21 mouse cellular contexts compared by ENCODE assay signal in genomic region chr1:167237798-167238197, GRCm38 (mm10). TPM values are rescaled to one million over a fixed set of nuclear protein-coding genes. Genes with fewer than 3 reads are reported as not detected.
DNase-seq lines count a peak whose midpoint lies in the region; ATAC-seq and TF ChIP-seq lines count a peak whose summit lies in the region.
"Had no signal": no experiment of that assay in that cellular context is flagged by ENCODE, and none has a peak within 500 bp of the region (broad histone marks: within the 10 kb centered on the region; RNA-seq: fewer than 3 reads in every experiment).

No protein-coding gene starts in this region.

- H3K79me2 ChIP-seq in heart, adult 2 months (replicated peaks; ENCODE audit: control insufficient read depth, insufficient read depth, low read length), result no peaks in the 10 kb centered on the region

- peaks cover 24 to 34% of the 10 kb centered on the region in 2 experiments for H3K4me1 ChIP-seq in heart, embryonic 14.5 days (ENCODE audit: control insufficient read depth in 2 of 2, insufficient read depth in 2 of 2, low read length in 2 of 2)
- no peaks in the 10 kb centered on the region; the same call in 1 of the 2 replicates for H3K4me1 ChIP-seq in heart, adult 2 months (ENCODE audit: control insufficient read depth, insufficient read depth, low read length)
- H3K4me1 ChIP-seq in lung, adult 2 months (ENCODE audit: control insufficient read depth, insufficient read depth, low read length), result peaks cover 5% of the 10 kb centered on the region
- no peaks in the 10 kb centered on the region for H3K4me1 ChIP-seq in lung, postnatal 0 days (ENCODE audit: insufficient read depth, low read depth, low read length)

- no peaks in the 10 kb centered on the region for H3K9me3 ChIP-seq in heart, embryonic 14.5 days (ENCODE audit: control insufficient read depth, low read length)
- H3K9me3 ChIP-seq in lung, postnatal 0 days (ENCODE audit: low read length), result no peaks in the 10 kb centered on the region
- H3K9me3 ChIP-seq: limb, embryonic 13.5 days; liver, embryonic 13.5 days; stomach, embryonic 15.5 days had no signal

- WGBS in heart, embryonic 14.5 days, result 37% methylated on average over 11 of the region's 11 CpGs
- WGBS in heart, adult 2 months, result 76% methylated on average over 11 of the region's 11 CpGs
- WGBS in lung, adult 2 months, result 71% methylated on average over 11 of the region's 11 CpGs
- 39% methylated on average over 11 of the region's 11 CpGs for WGBS in lung, postnatal 0 days

- H3K27ac ChIP-seq in heart, embryonic 14.5 days (replicated peaks in 1 of 2; ENCODE audit: control insufficient read depth in 1 of 2, insufficient read depth in 1 of 2, low read depth in 2 of 2, low read length in 2 of 2), result no peak overlapping the region
- H3K27ac ChIP-seq in heart, adult 2 months, result no peak overlapping the region
- no peak overlapping the region for H3K27ac ChIP-seq in lung, postnatal 0 days (ENCODE audit: low read length)
- H3K27ac ChIP-seq: limb, embryonic 13.5 days; liver, embryonic 13.5 days; stomach, embryonic 15.5 days had no signal

- peak overlapping the region; percentile 32 for H3K4me2 ChIP-seq in heart, embryonic 14.5 days (ENCODE audit: low read length)
- H3K4me2 ChIP-seq in lung, postnatal 0 days (replicated peaks; ENCODE audit: low read depth, low read length), result no peak overlapping the region
- H3K4me2 ChIP-seq: limb, embryonic 13.5 days; liver, embryonic 13.5 days; stomach, embryonic 15.5 days had no signal

- no peak for TF ChIP-seq EP300 in heart, adult 2 months (IDR thresholded peaks at IDR 0.05; ENCODE audit: insufficient read depth, low read depth, low read length)
- TF ChIP-seq EP300 in lung, postnatal 0 days (IDR thresholded peaks at IDR 0.05), result no peak

- ATAC-seq in heart, embryonic 14.5 days (ENCODE audit: insufficient number of reproducible peaks, insufficient read depth, low FRiP score, low read depth), result peak; percentile 41; the same call in 1 of the 2 replicates
- peak; percentile 90 for ATAC-seq in lung, postnatal 0 days
- ATAC-seq: forebrain, postnatal 0 days; Patski had no signal

- H3K9ac ChIP-seq in heart, embryonic 14.5 days (ENCODE audit: low read length), result no peak overlapping the region
- no peak overlapping the region for H3K9ac ChIP-seq in heart, adult 2 months (ENCODE audit: low read depth, low read length)
- no peak overlapping the region for H3K9ac ChIP-seq in lung, postnatal 0 days (replicated peaks; ENCODE audit: low read depth)
- H3K9ac ChIP-seq: forebrain, postnatal 0 days; limb, embryonic 13.5 days; liver, embryonic 13.5 days; stomach, embryonic 15.5 days had no signal

- H3K36me3 ChIP-seq in heart, embryonic 14.5 days (ENCODE audit: control insufficient read depth, insufficient read depth, low read length), result peaks cover 32% of the 10 kb centered on the region
- no peaks in the 10 kb centered on the region for H3K36me3 ChIP-seq in heart, adult 2 months (ENCODE audit: control insufficient read depth, insufficient read depth, low read length)
- 0 out of 2 replicates have a peak, but pooled peaks cover 6% of the 10 kb centered on the region for H3K36me3 ChIP-seq in lung, postnatal 0 days (ENCODE audit: insufficient read depth, low read length)
- H3K36me3 ChIP-seq: stomach, embryonic 15.5 days had no signal

- H3K4me3 ChIP-seq in heart, embryonic 14.5 days (ENCODE audit: control insufficient read depth in 1 of 2, insufficient read depth in 1 of 2, low read depth in 1 of 2, low read length in 2 of 2), result no peak overlapping the region
- H3K4me3 ChIP-seq in heart, adult 2 months, result no peak overlapping the region
- no peak overlapping the region for H3K4me3 ChIP-seq in lung, adult 2 months (replicated peaks; ENCODE audit: extremely low read depth, low read depth, low read length)
- H3K4me3 ChIP-seq in lung, postnatal 0 days (ENCODE audit: low read depth, low read length), result no peak overlapping the region
- H3K4me3 ChIP-seq: limb, embryonic 13.5 days; liver, embryonic 13.5 days; stomach, embryonic 15.5 days had no signal

- no peak for DNase-seq in heart, adult 2 months
- DNase-seq in lung, adult 18-20 months, result peak; percentile 53 to 73
- no peak for DNase-seq in lung, adult 2 months
- DNase-seq in brain, embryonic 14.5 days (ENCODE audit: low read depth), result peak; percentile 23
- peak; percentile 87 for DNase-seq in lung, postnatal 0 days (ENCODE audit: low spot score)
- no peak for DNase-seq in embryo, embryonic 10 days (ENCODE audit: low spot score)
- no peak for DNase-seq in testis, postnatal 10 days (ENCODE audit: low spot score)
- DNase-seq: adrenal gland, postnatal 10 days; cerebellum, adult 11-12 months; cerebellum, postnatal 14 days; embryo, embryonic 11 days; forebrain, postnatal 0 days; kidney, adult 11 months; layer of hippocampus, postnatal 36 days; liver, embryonic 13.5 days; retina, postnatal 1 day; thymus, adult 2 months had no signal

- no peaks in the 10 kb centered on the region for H3K27me3 ChIP-seq in heart, embryonic 14.5 days (ENCODE audit: control insufficient read depth, insufficient read depth, low read length)
- no peaks in the 10 kb centered on the region for H3K27me3 ChIP-seq in heart, adult 2 months (ENCODE audit: control insufficient read depth, insufficient read depth, low read length)
- no peaks in the 10 kb centered on the region for H3K27me3 ChIP-seq in lung, postnatal 0 days (replicated peaks; ENCODE audit: insufficient read depth, low read length)
- H3K27me3 ChIP-seq: limb, embryonic 13.5 days; liver, embryonic 13.5 days; Patski; stomach, embryonic 15.5 days had no signal

- TF ChIP-seq CTCF in heart, adult 2 months (IDR thresholded peaks at IDR 0.05), result no peak
- no peak for TF ChIP-seq CTCF in lung, adult 2 months (IDR thresholded peaks at IDR 0.05; ENCODE audit: insufficient read depth, low read length)
- TF ChIP-seq CTCF in brain, embryonic 14.5 days (IDR thresholded peaks at IDR 0.05; ENCODE audit: borderline replicate concordance, extremely low read depth, insufficient read depth, insufficient read length), result no peak
- no peak for TF ChIP-seq CTCF in lung, postnatal 0 days (IDR thresholded peaks at IDR 0.05)

- intact Hi-C loops in heart, adult 2 months (cut with DNase I), result no loop called here

- no peak for TF ChIP-seq POLR2A in heart, adult 2 months (IDR thresholded peaks at IDR 0.05; ENCODE audit: insufficient read depth, low read depth, low read length)
- TF ChIP-seq POLR2A in lung, adult 2 months (IDR thresholded peaks at IDR 0.05; ENCODE audit: borderline replicate concordance, extremely low read depth, low read depth, low read length), result no peak
- no peak for TF ChIP-seq POLR2A in brain, embryonic 14.5 days (IDR thresholded peaks at IDR 0.05; ENCODE audit: borderline replicate concordance, extremely low read depth, insufficient read depth, insufficient read length, poor library complexity, severe bottlenecking)

RNA-seq across cellular contexts. Expression of gene Uck2, which starts 47.3 kb away (rescaled TPM):
- 39.2 TPM in 2 replicates for polyA plus RNA-seq in heart, embryonic 14.5 days (2014; fragmentation: Nextera tagmentation; extraction: Ambion mirVana)
- 10 to 100 TPM; 45.9 to 57.6 TPM for total RNA-seq in heart, adult 2 months (2021)
- 21.4 and 27.5 TPM in 2 replicates for polyA plus RNA-seq in heart, adult 2 months (2012; rRNA removed)
- polyA plus RNA-seq in lung, adult 2 months (2012; rRNA removed), result 12.6 and 17.4 TPM in 2 replicates
- polyA plus RNA-seq in brain, embryonic 14.5 days (2012; rRNA removed), result 37.8 and 53.1 TPM in 2 replicates
- 21.6 and 22.9 TPM in 2 replicates for polyA plus RNA-seq in lung, postnatal 0 days (2015; fragmentation: Nextera tagmentation; extraction: Ambion mirVana)

Comparison
In these comparisons a context has a peak if more than half of its experiments do, and no peak if none do; other contexts are left out.
1. DNase-seq: peak in lung, adult 18-20 months (2 of 2), brain, embryonic 14.5 days (single experiment) and lung, postnatal 0 days (single experiment); none in heart, adult 2 months (0 of 2), lung, adult 2 months (single experiment), embryo, embryonic 10 days (single experiment) and testis, postnatal 10 days (single experiment).